Mouse (Mus musculus) ES-CJ7 (cell line): ENCODE data around the gene Pim1.

Source experiments
- DNase-seq: peaks from one replicate; pipeline ENCODE4 v3.0.0; 2011; ENCODE audit warnings: low read depth, low spot score

Gene Pim1

DNA sequence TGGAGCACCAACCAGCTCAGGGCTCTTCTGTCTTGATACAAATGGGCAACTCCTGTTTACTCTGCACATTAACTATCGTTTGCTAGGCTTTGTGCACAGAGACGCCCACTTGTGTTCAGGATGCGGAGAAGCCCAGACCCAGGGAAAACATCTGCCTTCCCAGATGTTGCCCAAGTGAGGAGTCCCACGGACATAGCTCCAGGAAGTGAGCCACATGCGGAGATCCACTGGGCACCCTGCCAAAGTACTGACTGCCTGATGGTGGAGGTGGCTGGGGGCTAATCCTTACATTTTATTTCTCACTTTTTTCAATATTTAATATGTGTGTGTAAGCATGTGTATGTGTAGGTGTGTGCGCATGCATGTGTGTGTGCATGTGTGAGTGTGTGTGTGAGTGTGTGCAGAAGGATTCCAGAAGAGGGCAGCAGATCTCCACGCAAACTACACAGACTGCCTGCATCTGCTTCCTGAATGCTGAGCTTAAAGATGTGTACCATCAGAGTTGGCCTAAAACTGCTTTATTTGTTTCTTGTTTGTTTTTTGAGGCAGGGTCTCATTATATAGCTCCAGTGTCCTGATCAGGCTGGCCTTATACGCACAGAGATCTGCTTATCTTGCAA, 38.1 kb downstream of the Pim1 start:
- DNase-seq: peak; percentile 43

DNA sequence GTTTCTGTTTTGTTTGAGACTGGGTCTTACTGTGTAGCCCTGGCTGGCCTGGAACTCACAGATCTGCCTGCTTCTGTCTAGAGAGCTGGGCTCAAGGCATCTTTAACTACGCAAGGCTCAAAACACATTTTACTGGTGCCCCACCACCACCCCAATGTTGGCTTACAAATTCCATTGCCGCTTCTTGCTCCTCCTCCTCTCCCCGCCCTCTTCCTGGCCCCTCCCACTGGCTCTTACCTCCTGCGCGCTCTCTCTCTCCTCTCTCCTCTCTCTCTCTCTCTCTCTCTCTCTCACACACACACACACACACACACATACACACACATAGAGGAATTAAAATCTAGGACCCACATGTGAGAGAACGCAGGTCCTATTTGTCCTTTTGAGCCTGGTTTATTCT, 40.0 kb downstream of the Pim1 start:
- DNase-seq: no peak

DNA sequence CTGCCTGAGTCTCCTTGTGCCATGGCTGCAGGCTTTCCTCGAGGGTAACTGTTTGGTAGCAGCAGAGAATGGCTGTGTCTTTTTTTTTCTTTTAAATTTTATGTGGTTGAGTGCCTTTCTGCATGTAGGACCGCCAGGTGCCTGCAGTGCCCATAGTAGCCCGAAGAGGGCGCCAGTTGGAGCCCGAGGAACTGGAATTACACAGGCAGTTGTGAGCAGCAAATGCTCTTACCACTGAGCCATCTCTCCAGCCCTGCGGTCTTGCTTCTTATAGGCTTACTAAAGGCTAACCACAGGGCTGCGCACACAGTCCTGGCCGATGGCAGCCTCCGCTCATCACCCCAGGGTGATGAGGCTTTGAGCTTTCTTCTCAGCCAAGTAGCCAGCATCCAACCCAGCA, 40.7 kb downstream of the Pim1 start:
- DNase-seq: peak; percentile 76

DNA sequence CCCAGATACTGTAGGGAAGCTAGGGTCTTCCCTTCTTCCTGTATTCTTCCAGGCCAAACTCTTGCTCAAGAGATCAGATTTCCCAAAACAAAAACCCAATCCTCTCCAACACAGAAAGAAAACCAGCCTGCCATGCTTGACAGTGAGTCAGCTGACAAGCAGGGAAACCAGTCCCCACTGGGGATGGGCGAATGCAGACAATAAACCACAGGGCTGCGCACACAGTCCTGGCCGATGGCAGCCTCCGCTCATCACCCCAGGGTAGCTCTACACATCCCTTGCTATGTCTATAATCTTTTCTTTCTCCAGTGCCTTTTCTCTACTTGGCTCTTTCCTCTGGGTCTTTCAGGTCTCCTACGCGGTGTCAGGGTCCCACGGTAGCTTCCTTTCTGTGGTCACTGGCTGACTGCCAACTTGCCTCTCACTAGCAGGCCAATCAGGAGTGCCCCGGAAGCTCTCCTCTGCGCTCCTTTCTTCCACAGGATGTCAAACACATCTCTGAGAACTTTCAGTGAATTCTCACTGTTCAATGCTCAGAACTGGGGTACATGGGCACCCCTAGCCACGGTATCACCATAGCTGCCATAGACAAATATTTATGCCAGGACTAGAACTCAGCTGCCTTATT, 41.3 kb downstream of the Pim1 start:
- DNase-seq: no peak

DNA sequence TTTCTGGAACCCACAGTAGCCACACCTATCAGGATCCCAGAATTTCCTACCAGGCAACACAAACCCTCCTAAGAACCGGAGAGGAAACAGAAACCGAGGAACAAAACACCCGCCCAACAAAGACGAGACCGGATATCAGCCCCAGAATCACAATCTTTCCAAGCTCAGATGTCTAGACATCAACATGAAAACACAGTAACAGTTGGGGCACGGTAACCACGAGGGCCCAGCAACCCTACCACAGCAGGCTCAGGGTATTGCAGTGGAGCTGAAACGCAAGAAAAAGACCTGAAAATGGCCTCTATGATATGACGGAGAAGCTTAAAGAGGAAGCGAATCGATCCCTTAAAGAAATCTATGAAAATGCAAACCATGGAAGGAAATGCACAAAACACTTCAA, 43.3 kb downstream of the Pim1 start:
- DNase-seq: no peak

DNA sequence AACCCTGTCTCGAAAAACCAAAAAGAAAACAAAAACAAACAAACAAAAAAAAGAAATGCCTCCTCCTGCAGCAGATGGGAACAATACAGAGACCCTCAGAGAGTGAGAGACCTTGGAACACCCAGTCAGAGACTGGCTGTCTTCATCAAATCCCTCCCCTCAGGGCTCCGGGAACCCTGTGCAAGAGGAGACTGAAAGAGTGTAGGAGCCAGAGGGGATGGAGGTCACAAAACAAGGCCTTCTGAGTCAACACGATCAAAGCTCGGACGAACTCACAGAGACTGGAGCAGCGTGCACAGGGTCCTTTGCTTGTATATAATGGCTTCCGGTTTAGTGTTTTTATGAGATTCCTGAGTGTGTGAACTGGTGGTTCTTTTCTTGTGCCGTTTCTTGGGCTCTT, 49.9 kb downstream of the Pim1 start:
- no peak for DNase-seq

DNA sequence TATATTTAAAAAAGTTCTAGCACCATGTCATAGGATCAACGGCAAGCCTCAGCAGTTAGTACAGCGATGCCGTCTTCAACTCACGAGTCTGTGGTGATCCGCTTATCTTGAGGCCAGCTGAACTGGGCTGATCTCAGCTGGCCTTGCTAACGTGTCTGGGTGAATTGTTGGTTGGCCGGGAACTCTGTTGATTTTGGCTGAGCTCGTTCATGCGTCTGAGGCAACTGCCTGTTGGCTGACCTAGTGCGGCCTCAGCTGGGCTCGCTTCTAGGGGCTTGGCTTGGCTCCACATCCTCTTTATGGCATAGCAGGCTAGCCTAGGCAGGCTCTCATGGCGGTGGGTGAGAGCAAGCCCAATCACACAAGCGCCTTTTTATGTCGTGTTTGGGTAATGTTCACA, 50.9 kb downstream of the Pim1 start:
- DNase-seq: no peak

DNA sequence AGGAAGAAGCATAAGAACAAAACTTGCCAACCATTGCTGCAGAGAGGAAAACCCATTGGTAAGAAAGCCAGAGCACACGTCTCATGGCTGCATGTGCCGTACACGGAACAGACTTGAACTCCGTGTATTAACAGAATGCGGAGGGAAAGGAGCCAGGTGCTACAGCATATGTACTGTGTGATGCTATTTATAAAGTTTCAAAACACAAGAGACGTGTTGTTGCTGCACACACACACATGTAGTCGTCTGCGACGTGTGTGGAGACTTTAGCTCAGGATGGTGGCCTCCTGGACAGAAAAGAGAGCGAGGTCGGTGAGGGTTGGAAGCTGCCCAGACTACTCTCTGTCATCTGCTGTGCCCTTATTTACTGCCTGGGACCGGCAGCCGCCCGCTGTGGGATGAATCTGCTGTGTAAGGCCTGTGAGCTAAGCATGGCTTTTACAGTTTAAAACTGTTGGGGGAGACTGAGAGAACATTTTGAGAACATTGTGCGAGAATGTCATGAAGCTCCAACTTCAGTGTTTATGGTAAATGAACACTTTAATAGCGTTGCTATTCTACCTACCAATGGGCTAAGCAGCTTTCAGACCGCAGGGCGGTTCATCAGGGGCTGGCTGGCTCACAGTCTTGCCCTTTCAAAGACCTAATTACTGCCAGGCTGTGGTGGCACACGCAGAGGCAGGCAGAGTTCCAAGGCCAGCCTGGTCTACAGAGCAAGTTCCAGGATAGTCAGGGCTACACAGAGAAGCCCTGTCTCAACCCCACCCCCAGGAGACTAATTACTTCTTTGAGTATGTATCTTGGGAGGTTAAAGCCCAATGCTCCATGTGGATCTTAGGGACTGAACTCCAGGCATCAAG, 52.5 kb downstream of the Pim1 start:
- no peak for DNase-seq

DNA sequence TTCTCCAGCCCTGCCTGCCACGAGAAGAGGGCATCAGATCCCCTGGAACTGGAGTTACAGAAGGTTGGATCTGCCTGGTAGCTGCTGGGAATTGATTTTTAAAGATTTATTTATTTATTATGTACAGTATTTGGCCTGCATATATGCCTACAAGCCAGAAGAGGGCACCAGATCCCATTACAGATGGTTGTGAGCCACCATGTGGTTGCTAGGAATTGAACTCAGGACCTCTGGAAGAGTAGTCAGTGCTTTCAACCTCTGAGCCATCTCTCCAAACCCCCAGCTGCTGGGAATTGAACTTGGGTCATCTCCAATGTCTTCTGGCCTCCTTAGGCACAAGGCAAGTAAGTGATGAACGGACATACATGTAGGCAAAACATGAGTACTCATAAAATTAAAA, 53.5 kb downstream of the Pim1 start:
- no peak for DNase-seq

DNA sequence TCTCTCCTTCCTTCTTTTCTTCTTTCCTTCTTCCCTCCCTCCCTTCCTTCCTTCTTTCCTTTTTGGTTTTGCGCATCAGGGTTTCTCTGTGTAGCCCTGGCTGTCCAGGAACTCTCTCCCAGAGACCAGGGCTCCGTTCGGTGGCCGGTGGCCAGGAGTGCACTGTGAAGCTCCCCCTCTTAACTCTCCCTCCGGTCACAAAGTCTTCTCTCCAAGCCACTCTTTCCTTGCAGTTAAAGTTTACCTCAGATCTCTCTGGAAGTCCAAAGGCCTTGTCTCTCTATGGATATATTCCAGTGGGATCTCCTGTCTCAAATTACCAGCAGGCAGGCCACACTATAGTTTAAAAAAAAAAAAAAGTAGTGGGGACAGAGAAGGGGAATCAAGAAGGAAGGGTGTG, 54.7 kb downstream of the Pim1 start:
- DNase-seq: no peak
